Mouse (Mus musculus) fat pad, adult 2 months (tissue): Measurements from ENCODE around the gene Tjp3.

ENCODE experiments used
- DNase-seq: peaks from one replicate; pipeline ENCODE4 v3.0.0-alpha.2; 2011; ENCODE audit warnings: low read depth, low spot score; ENCODE audit errors: extremely low read depth

The Tjp3 gene

GRCm38 (mm10) chr10:81319741-81320549 is 28.6 kb upstream of the Tjp3 start:
- DNase-seq = no peak

- no peak for DNase-seq
These were observed 27.9 kb upstream of the Tjp3 start for GRCm38 (mm10) chr10:81319330-81319699.

- peak; percentile 56 for DNase-seq
These were observed 27.4 kb upstream of the Tjp3 start for GRCm38 (mm10) chr10:81318589-81319329.

GRCm38 (mm10) chr10:81317273-81317672 is 25.9 kb upstream of the Tjp3 start:
- peak; percentile 40 for DNase-seq

GRCm38 (mm10) chr10:81316338-81317060 is 25.1 kb upstream of the Tjp3 start:
- no peak for DNase-seq

- no peak for DNase-seq
These were observed 24.2 kb upstream of the Tjp3 start for GRCm38 (mm10) chr10:81315587-81315986.

- DNase-seq = no peak
These were observed 22.8 kb upstream of the Tjp3 start for GRCm38 (mm10) chr10:81314201-81314600.

GRCm38 (mm10) chr10:81313581-81313980 is 22.2 kb upstream of the Tjp3 start:
- DNase-seq = no peak

- DNase-seq = no peak
These were observed 18.2 kb upstream of the Tjp3 start for GRCm38 (mm10) chr10:81309571-81309970.

GRCm38 (mm10) chr10:81306837-81307682 is 15.7 kb upstream of the Tjp3 start:
- DNase-seq = no peak

- no peak for DNase-seq
These were observed 14.8 kb upstream of the Tjp3 start for GRCm38 (mm10) chr10:81306173-81306668.

GRCm38 (mm10) chr10:81305663-81306062 is 14.3 kb upstream of the Tjp3 start:
- DNase-seq = no peak

GRCm38 (mm10) chr10:81304597-81305238 is 13.3 kb upstream of the Tjp3 start:
- DNase-seq = no peak

- DNase-seq = no peak
These were observed 12.4 kb upstream of the Tjp3 start for GRCm38 (mm10) chr10:81303761-81304160.

GRCm38 (mm10) chr10:81303258-81303657 is 11.9 kb upstream of the Tjp3 start:
- DNase-seq = no peak

- DNase-seq = no peak
These were observed 11.4 kb upstream of the Tjp3 start for GRCm38 (mm10) chr10:81302781-81303218.

- DNase-seq = no peak
These were observed 10.9 kb upstream of the Tjp3 start for GRCm38 (mm10) chr10:81302288-81302687.

- no peak for DNase-seq
These were observed 9.9 kb upstream of the Tjp3 start for GRCm38 (mm10) chr10:81301321-81301720.

- DNase-seq = no peak
These were observed 9.0 kb upstream of the Tjp3 start for GRCm38 (mm10) chr10:81300352-81300907.
